Mouse (Mus musculus): ENCODE results near the gene C2cd5.

The C2cd5 gene

GRCm38 (mm10) chr6:142979665-142980660, 120.0 kb downstream of the C2cd5 start:
- no peak for DNase-seq (ENCODE audit: low spot score in 2 of 2)

- no peak for DNase-seq (ENCODE audit: low spot score in 2 of 2)
Measured at GRCm38 (mm10) chr6:142977221-142977620, 122.7 kb downstream of the C2cd5 start.

DNA sequence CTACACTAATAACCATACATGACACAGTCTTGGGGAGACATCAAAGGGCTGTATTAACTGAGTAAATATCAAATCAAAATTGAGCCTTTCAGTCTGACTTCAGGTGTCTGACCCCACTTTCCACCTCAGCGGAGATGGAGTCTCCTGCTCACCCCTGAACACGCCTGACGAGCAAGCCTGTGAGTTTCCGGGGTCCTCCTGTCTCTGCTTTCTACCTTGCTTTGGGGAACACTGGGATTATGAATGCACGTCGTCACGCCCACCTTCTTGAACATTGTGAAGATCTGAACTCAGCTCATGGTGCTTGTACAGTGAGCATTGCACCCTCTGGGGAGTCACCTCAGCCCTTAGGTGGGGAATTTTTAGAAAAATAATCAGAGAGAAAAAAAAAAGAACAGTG, 126.7 kb downstream of the C2cd5 start:
- no peak for DNase-seq (ENCODE audit: low spot score in 2 of 2)

- DNase-seq (ENCODE audit: low spot score in 2 of 2) = no peak
Measured at GRCm38 (mm10) chr6:142972205-142972604, 127.7 kb downstream of the C2cd5 start.

GRCm38 (mm10) chr6:142967407-142967806, 132.5 kb downstream of the C2cd5 start:
- no peak for DNase-seq (ENCODE audit: low spot score in 2 of 2)

- DNase-seq (ENCODE audit: low spot score in 2 of 2) = peak; percentile 77 to 83
Measured at GRCm38 (mm10) chr6:142964531-142965385, 135.2 kb downstream of the C2cd5 start.

DNA sequence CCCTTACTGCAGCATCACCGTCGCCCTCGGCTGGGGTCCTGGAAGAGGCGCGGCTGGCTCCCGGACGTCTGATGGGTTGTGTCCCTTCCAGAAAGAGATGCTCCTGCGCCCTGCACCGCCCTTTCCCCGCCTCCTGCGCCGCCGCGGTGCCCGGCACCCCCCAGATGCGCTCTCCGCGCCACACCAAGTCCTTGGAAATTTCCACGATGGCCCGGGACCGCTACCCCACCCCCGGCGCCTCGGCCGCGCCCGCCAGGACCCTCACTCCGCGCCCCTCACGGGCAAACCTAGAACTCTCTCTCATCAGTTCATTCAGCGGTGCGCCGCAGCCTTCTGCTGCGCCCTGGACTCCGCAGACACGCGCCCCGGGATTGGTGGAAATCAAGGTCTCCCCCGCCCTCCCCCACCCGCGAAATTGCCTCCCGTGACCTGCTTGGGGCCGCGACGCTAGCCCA, 135.8 kb downstream of the C2cd5 start, which contains the start of gene St8sia1:
St8sia1 (minus strand) TSS at position 377 of the 455 bp plus-strand sequence.
- peak; percentile 43 to 53 for DNase-seq (ENCODE audit: low spot score in 2 of 2)

GRCm38 (mm10) chr6:142963480-142964075, 136.4 kb downstream of the C2cd5 start:
- no peak for DNase-seq (ENCODE audit: low spot score in 2 of 2)

GRCm38 (mm10) chr6:142962881-142963280, 137.1 kb downstream of the C2cd5 start:
- DNase-seq (ENCODE audit: low spot score in 2 of 2) = no peak

GRCm38 (mm10) chr6:142962476-142962875, 137.5 kb downstream of the C2cd5 start:
- DNase-seq (ENCODE audit: low spot score in 2 of 2) = no peak

DNA sequence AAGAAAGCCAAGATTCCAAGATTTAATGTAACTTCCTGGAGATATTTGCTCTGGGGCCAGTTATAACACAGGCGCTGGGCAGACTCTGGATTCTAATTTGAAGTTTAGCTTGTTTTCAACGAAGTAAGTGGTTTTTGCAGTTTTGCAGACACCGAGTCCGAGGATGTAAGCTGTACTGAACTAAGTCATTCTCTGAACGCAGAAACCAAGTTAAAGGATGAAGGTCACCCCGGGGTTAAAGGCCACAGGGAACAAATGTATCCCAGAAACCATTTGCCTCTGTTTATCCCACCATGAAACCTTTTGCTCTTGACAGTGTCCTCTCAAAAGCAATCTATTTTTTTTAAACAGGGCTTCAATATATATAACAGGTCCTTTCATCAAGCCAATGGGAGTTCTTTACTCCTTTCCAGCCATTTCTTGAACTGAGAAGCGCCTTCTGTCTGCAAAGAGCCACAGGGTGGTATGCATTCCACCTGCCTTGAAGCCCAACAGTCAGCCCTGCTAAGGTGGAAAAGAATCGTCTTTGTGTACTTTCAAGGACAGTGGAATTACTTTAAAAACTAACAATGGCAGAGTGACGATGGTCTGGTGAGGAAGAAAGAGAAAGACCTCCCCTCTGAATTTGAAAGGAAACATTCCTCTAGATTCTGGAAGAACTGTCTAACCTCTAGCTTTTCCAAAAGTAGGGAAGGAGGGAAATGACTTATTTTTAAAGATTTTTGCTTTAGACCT, 138.1 kb downstream of the C2cd5 start:
- DNase-seq (ENCODE audit: low spot score in 2 of 2) = no peak
